Mouse (Mus musculus) heart, embryonic 15.5 days (tissue): ENCODE results near the gene Olfr38. TPM values are rescaled to one million over a fixed set of nuclear protein-coding genes. Genes with fewer than 3 reads are reported as not detected.

ENCODE experiments used
- ATAC-seq: fragments of 200-750 bp; cut with Nextera tagmentation; replicated peaks from 2 replicates; pipeline ENCODE4 v1.8.0; 2017; ENCODE audit warnings: low read depth, moderate TSS enrichment; ENCODE audit not compliant: insufficient number of reproducible peaks, insufficient read depth, low FRiP score
- H3K27ac ChIP-seq: fragments of 300-500 bp; sonication (generic); 2 replicates; pipeline ENCODE4 v1.5.1; 2015; ENCODE audit warnings: mild to moderate bottlenecking, inconsistent platforms
- H3K27me3 ChIP-seq: fragments of 300-500 bp; sonication (generic); 2 replicates; pipeline ENCODE4 v1.6.1; 2015; ENCODE audit warnings: inconsistent platforms
- H3K36me3 ChIP-seq: fragments of 300-500 bp; sonication (generic); 2 replicates; pipeline ENCODE4 v1.6.1; 2015; ENCODE audit warnings: mild to moderate bottlenecking, inconsistent platforms
- H3K4me1 ChIP-seq: fragments of 300-500 bp; sonication (generic); replicated peaks from 2 replicates; pipeline ENCODE4 v1.6.1; 2015; ENCODE audit warnings: inconsistent platforms
- H3K4me2 ChIP-seq: fragments of 300-500 bp; sonication (generic); 2 replicates; pipeline ENCODE4 v1.6.1; 2015; ENCODE audit warnings: inconsistent platforms, mild to moderate bottlenecking, moderate library complexity
- H3K4me3 ChIP-seq: fragments of 300-500 bp; sonication (generic); 2 replicates; pipeline ENCODE4 v1.5.1; 2015; ENCODE audit warnings: mild to moderate bottlenecking, inconsistent platforms
- H3K9ac ChIP-seq: fragments of 300-500 bp; sonication (generic); 2 replicates; pipeline ENCODE4 v1.6.1; 2015; ENCODE audit warnings: mild to moderate bottlenecking, inconsistent platforms
- H3K9me3 ChIP-seq: fragments of 300-500 bp; sonication (generic); replicated peaks from 2 replicates; pipeline ENCODE4 v1.6.1; 2016; ENCODE audit warnings: inconsistent platforms
- WGBS: fragments of 180-500 bp; shearing (Covaris S2); methylation state at CpG from one replicate; pipeline ENCODE4 v1.1.7; 2015; ENCODE audit warnings: mixed read lengths; 5-methylcytosine and 5-hydroxymethylcytosine counted together
- polyA plus RNA-seq: library from polyadenylated mRNA; unstranded; fragments of >200 nt; fragmentation: Nextera tagmentation; extraction: Ambion mirVana; gene quantifications from 2 replicates; pipeline ENCODE4 v1.2.1, GENCODE M21; 2015

The Olfr38 gene
- polyA plus RNA-seq, 1 experiment from 2014 or later, result not detected

GRCm38 (mm10) chr6:42794982-42795381, 38.8 kb downstream of the Olfr38 start:
- H3K27me3 ChIP-seq, result no peaks in the 10 kb centered on the region
- H3K4me2 ChIP-seq, result no peak overlapping the region
- no peak overlapping the region for H3K9ac ChIP-seq
- WGBS, result 79% methylated on average over 3 of the region's 3 CpGs
- no peaks in the 10 kb centered on the region for H3K36me3 ChIP-seq
- no peak overlapping the region for H3K27ac ChIP-seq
- H3K4me1 ChIP-seq, result no peaks in the 10 kb centered on the region
- no peak overlapping the region for H3K4me3 ChIP-seq
- ATAC-seq, result no peak
- no peaks in the 10 kb centered on the region for H3K9me3 ChIP-seq

- H3K27me3 ChIP-seq, result no peaks in the 10 kb centered on the region
- ATAC-seq, result no peak
- H3K36me3 ChIP-seq, result no peaks in the 10 kb centered on the region
- 80% methylated on average over 1 of the region's 1 CpGs for WGBS
- H3K9ac ChIP-seq, result no peak within 1 kb of the TSS
- H3K9me3 ChIP-seq, result no peaks in the 10 kb centered on the region
- H3K27ac ChIP-seq, result no peak within 1 kb of the TSS
- no peak within 1 kb of the TSS for H3K4me2 ChIP-seq
- H3K4me3 ChIP-seq, result no peak within 1 kb of the TSS
- no peaks in the 10 kb centered on the region for H3K4me1 ChIP-seq
Observed at GRCm38 (mm10) chr6:42811639-42812038, 55.4 kb downstream of the Olfr38 start, which contains the start of gene Olfr450. Gene Olfr450, plus strand, starts transcription at chr6:42811939.

Other genes starting within 250 kb of the Olfr38 start
- gene Olfr455, start 208.8 kb upstream of the Olfr38 start, polyA plus RNA-seq, result 0.05 TPM in 1 of 2 replicates, not detected in the other
- gene Tcaf3, start 158.7 kb upstream of the Olfr38 start, polyA plus RNA-seq, result not detected in 2 replicates
- 2.2 and 3.9 TPM in 2 replicates for gene Tcaf2, start 111.2 kb upstream of the Olfr38 start, polyA plus RNA-seq
- gene Tcaf1, start 46.3 kb upstream of the Olfr38 start, polyA plus RNA-seq, result 41.4 and 48.0 TPM in 2 replicates
- not detected in 2 replicates for gene Olfr453, start 17.0 kb upstream of the Olfr38 start, polyA plus RNA-seq
- not detected in 2 replicates for gene Olfr452, start 28.7 kb downstream of the Olfr38 start, polyA plus RNA-seq
- gene Olfr450, start 55.5 kb downstream of the Olfr38 start, polyA plus RNA-seq, result not detected in 2 replicates
- gene Olfr449, start 78.0 kb downstream of the Olfr38 start, polyA plus RNA-seq, result not detected in 2 replicates
- not detected in 2 replicates for gene Olfr448, start 134.0 kb downstream of the Olfr38 start, polyA plus RNA-seq
- not detected in 2 replicates for gene Olfr447, start 152.5 kb downstream of the Olfr38 start, polyA plus RNA-seq
- not detected in 2 replicates for gene Olfr446, start 165.0 kb downstream of the Olfr38 start, polyA plus RNA-seq
- gene Olfr444, start 192.7 kb downstream of the Olfr38 start, polyA plus RNA-seq, result not detected in 2 replicates